Mouse (Mus musculus): ENCODE data around the gene Wee2. TPM values are rescaled to one million over a fixed set of nuclear protein-coding genes. Genes with fewer than 3 reads are reported as not detected.

Gene Wee2
- 0.13 and 0.19 TPM in 2 replicates for polyA plus RNA-seq (2014; fragmentation: Nextera tagmentation; extraction: Ambion mirVana)

DNA sequence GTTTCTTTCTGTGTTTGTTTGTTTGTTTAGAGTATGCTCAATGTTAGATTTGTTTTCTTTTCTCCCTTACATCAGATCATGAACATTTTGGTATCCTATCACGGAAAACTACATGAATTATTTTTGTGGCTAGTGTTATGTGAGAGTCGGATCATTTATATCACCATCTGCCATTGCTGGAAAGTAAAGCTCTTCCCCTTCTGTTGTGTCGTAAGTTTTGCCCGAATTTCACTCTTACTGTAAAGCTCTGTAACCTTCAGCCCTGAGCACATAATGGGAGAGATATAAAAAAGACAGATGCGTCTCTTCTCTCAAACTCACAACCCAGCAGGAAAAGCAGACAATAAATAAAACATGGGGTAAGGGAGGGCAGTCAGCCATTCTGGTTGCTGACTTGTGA is at the start of gene Wee2:
Gene Wee2 (plus strand): TSS at position 153 of the 400 bp plus-strand sequence.
- WGBS, result 82% methylated on average over 5 of the region's 5 CpGs
- H3K4me2 ChIP-seq (replicated peaks; ENCODE audit: low read depth, low read length), result no peak within 1 kb of the TSS

DNA sequence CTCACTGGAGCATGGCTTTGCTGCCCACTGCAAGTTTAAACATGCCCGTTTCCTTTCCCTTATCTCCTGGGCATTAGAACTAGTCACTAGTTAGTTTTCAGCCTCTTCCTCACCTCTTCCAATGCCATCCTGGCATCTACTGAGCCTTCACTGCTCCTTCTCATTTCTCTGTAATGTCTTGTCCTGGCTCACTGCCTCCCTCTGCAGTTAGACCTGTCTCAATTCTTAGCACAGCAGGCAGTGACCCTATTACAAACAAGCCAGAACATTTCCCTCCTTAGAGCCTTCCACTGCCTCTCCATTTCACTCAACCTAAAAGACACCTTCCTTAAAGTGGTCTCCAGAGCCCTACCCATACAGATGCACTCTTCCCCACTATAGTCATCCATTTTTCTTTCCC is 47.9 kb upstream of the Wee2 start:
- no peak for DNase-seq (ENCODE audit: low spot score)
- ATAC-seq (ENCODE audit: low FRiP score), result no peak
- no peak overlapping the region for H3K9ac ChIP-seq (ENCODE audit: low read depth, low read length)
- no peaks in the 10 kb centered on the region for H3K36me3 ChIP-seq (ENCODE audit: control insufficient read depth, insufficient read depth, low read length)
- H3K4me2 ChIP-seq (replicated peaks; ENCODE audit: low read depth, low read length), result no peak overlapping the region
- H3K4me3 ChIP-seq (ENCODE audit: low read depth, low read length), result no peak overlapping the region
- 83% methylated on average over 1 of the region's 1 CpGs for WGBS
- no peaks in the 10 kb centered on the region for H3K4me1 ChIP-seq (replicated peaks; ENCODE audit: control insufficient read depth, insufficient read depth, low read length)
- no peaks in the 10 kb centered on the region for H3K9me3 ChIP-seq (ENCODE audit: control insufficient read depth, low read length)
- no peak overlapping the region for H3K27ac ChIP-seq (ENCODE audit: low read depth, low read length)
- no peaks in the 10 kb centered on the region for H3K27me3 ChIP-seq (ENCODE audit: control insufficient read depth, insufficient read depth, low read length)

More for the DNA sequence above, at the start of gene Wee2:
- no peak within 1 kb of the TSS for H3K4me3 ChIP-seq (ENCODE audit: low read depth, low read length)
- H3K9ac ChIP-seq (ENCODE audit: low read depth, low read length), result no peak within 1 kb of the TSS
- DNase-seq (ENCODE audit: low spot score) (no peak), ATAC-seq (ENCODE audit: low FRiP score) (no peak)
- 0 out of 2 replicates have a peak, but pooled peaks cover 6% of the 10 kb centered on the region for H3K27me3 ChIP-seq (ENCODE audit: control insufficient read depth, insufficient read depth, low read length)
- no peaks in the 10 kb centered on the region for H3K36me3 ChIP-seq (ENCODE audit: control insufficient read depth, insufficient read depth, low read length)
- peaks cover 4% of the 10 kb centered on the region; the same call in 1 of the 2 replicates for H3K4me1 ChIP-seq (replicated peaks; ENCODE audit: control insufficient read depth, insufficient read depth, low read length)
- no peaks in the 10 kb centered on the region for H3K9me3 ChIP-seq (ENCODE audit: control insufficient read depth, low read length)
- H3K27ac ChIP-seq (ENCODE audit: low read depth, low read length), result no peak within 1 kb of the TSS

- Histone ChIP-seq H3K36me3 (ENCODE audit: control insufficient read depth, insufficient read depth, low read length) (no peaks in the 10 kb centered on the region), H3K9me3 (ENCODE audit: control insufficient read depth, low read length) (no peaks in the 10 kb centered on the region), H3K4me1 (replicated peaks; ENCODE audit: control insufficient read depth, insufficient read depth, low read length) (no peaks in the 10 kb centered on the region), H3K9ac (ENCODE audit: low read depth, low read length) (no peak overlapping the region), H3K4me2 (replicated peaks; ENCODE audit: low read depth, low read length) (no peak overlapping the region), H3K27me3 (ENCODE audit: control insufficient read depth, insufficient read depth, low read length) (no peaks in the 10 kb centered on the region), H3K27ac (ENCODE audit: low read depth, low read length) (no peak overlapping the region), H3K4me3 (ENCODE audit: low read depth, low read length) (no peak overlapping the region)
- peak; percentile 91 for ATAC-seq (ENCODE audit: low FRiP score)
- DNase-seq (ENCODE audit: low spot score), result peak; percentile 83
- 25% methylated on average over 3 of the region's 3 CpGs for WGBS
These were observed 45.7 kb upstream of the Wee2 start for GRCm38 (mm10) chr6:40393213-40393612.

GRCm38 (mm10) chr6:40402031-40402430 is 36.9 kb upstream of the Wee2 start:
- Histone ChIP-seq H3K4me1 (replicated peaks; ENCODE audit: control insufficient read depth, insufficient read depth, low read length) (no peaks in the 10 kb centered on the region), H3K9ac (ENCODE audit: low read depth, low read length) (no peak overlapping the region), H3K27ac (ENCODE audit: low read depth, low read length) (no peak overlapping the region), H3K9me3 (ENCODE audit: control insufficient read depth, low read length) (no peaks in the 10 kb centered on the region), H3K27me3 (ENCODE audit: control insufficient read depth, insufficient read depth, low read length) (no peaks in the 10 kb centered on the region), H3K36me3 (ENCODE audit: control insufficient read depth, insufficient read depth, low read length) (no peaks in the 10 kb centered on the region; the same call in 1 of the 2 replicates), H3K4me2 (replicated peaks; ENCODE audit: low read depth, low read length) (no peak overlapping the region), H3K4me3 (ENCODE audit: low read depth, low read length) (no peak overlapping the region)
- 95% methylated on average over 2 of the region's 2 CpGs for WGBS
- no peak for DNase-seq (ENCODE audit: low spot score)
- ATAC-seq (ENCODE audit: low FRiP score), result no peak

GRCm38 (mm10) chr6:40403640-40404285 is 35.1 kb upstream of the Wee2 start:
- Histone ChIP-seq H3K4me2 (replicated peaks; ENCODE audit: low read depth, low read length) (no peak overlapping the region), H3K27me3 (ENCODE audit: control insufficient read depth, insufficient read depth, low read length) (no peaks in the 10 kb centered on the region), H3K4me1 (replicated peaks; ENCODE audit: control insufficient read depth, insufficient read depth, low read length) (no peaks in the 10 kb centered on the region), H3K36me3 (ENCODE audit: control insufficient read depth, insufficient read depth, low read length) (no peaks in the 10 kb centered on the region; the same call in 1 of the 2 replicates), H3K9ac (ENCODE audit: low read depth, low read length) (no peak overlapping the region), H3K9me3 (ENCODE audit: control insufficient read depth, low read length) (no peaks in the 10 kb centered on the region), H3K27ac (ENCODE audit: low read depth, low read length) (no peak overlapping the region), H3K4me3 (ENCODE audit: low read depth, low read length) (no peak overlapping the region)
- WGBS, result 93% methylated on average over 4 of the region's 4 CpGs
- DNase-seq (ENCODE audit: low spot score) (no peak), ATAC-seq (ENCODE audit: low FRiP score) (no peak)

DNA sequence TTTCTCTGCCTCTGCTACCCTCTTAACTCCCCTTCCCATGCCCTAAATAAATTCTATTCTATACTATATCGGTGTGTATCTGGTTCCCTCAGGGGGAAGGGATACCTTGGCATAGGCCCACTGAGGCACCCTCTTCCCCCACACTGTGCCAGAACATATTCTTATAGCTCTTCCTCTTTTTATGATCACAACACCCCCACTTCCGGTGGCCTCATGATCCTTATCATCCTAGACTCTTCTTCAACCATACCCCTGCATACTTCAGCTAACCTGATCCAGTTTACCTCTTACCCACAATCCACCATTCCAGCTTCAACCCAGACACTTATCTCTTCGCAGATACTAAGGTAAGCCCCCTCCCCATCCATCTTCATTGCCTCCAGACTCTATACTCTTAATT is 27.8 kb upstream of the Wee2 start:
- no peak for ATAC-seq (ENCODE audit: low FRiP score)
- Histone ChIP-seq H3K4me1 (replicated peaks; ENCODE audit: control insufficient read depth, insufficient read depth, low read length) (no peaks in the 10 kb centered on the region), H3K27ac (ENCODE audit: low read depth, low read length) (no peak overlapping the region), H3K4me2 (replicated peaks; ENCODE audit: low read depth, low read length) (no peak overlapping the region), H3K4me3 (ENCODE audit: low read depth, low read length) (no peak overlapping the region), H3K9me3 (ENCODE audit: control insufficient read depth, low read length) (no peaks in the 10 kb centered on the region), H3K36me3 (ENCODE audit: control insufficient read depth, insufficient read depth, low read length) (no peaks in the 10 kb centered on the region), H3K9ac (ENCODE audit: low read depth, low read length) (no peak overlapping the region), H3K27me3 (ENCODE audit: control insufficient read depth, insufficient read depth, low read length) (no peaks in the 10 kb centered on the region)
- 97% methylated on average over 3 of the region's 3 CpGs for WGBS
- DNase-seq (ENCODE audit: low spot score), result no peak

- Histone ChIP-seq H3K36me3 (ENCODE audit: control insufficient read depth, insufficient read depth, low read length) (no peaks in the 10 kb centered on the region), H3K27me3 (ENCODE audit: control insufficient read depth, insufficient read depth, low read length) (no peaks in the 10 kb centered on the region), H3K9me3 (ENCODE audit: control insufficient read depth, low read length) (no peaks in the 10 kb centered on the region), H3K4me3 (ENCODE audit: low read depth, low read length) (no peak overlapping the region), H3K4me1 (replicated peaks; ENCODE audit: control insufficient read depth, insufficient read depth, low read length) (no peaks in the 10 kb centered on the region), H3K27ac (ENCODE audit: low read depth, low read length) (no peak overlapping the region), H3K9ac (ENCODE audit: low read depth, low read length) (no peak overlapping the region), H3K4me2 (replicated peaks; ENCODE audit: low read depth, low read length) (no peak overlapping the region)
- ATAC-seq (ENCODE audit: low FRiP score) (no peak), DNase-seq (ENCODE audit: low spot score) (no peak)
- WGBS, result 93% methylated on average over 5 of the region's 5 CpGs
These were observed 25.8 kb upstream of the Wee2 start for GRCm38 (mm10) chr6:40413046-40413445.

DNA sequence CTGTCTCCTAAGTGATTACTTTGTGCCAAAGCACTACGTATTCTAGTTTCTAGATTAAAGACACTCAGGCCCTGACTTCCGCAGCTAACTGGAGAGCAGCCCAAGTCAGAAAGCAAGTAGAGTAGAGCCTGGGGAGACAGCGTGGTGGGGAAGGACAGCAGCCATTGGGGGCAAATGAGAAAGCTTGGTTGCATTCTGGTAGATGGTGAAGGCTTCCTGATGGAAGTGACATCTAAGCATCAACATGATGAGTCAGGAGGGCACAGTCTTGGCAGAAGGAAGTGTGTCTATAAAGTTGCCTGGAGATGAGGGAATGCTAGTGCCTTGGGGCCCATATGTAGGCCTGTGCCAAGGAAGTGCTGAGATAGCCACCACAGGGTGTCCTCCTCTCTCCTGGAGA is 25.3 kb upstream of the Wee2 start:
- Histone ChIP-seq H3K9ac (ENCODE audit: low read depth, low read length) (no peak overlapping the region), H3K36me3 (ENCODE audit: control insufficient read depth, insufficient read depth, low read length) (no peaks in the 10 kb centered on the region), H3K4me3 (ENCODE audit: low read depth, low read length) (no peak overlapping the region), H3K27me3 (ENCODE audit: control insufficient read depth, insufficient read depth, low read length) (no peaks in the 10 kb centered on the region), H3K27ac (ENCODE audit: low read depth, low read length) (no peak overlapping the region), H3K4me2 (replicated peaks; ENCODE audit: low read depth, low read length) (no peak overlapping the region), H3K4me1 (replicated peaks; ENCODE audit: control insufficient read depth, insufficient read depth, low read length) (no peaks in the 10 kb centered on the region), H3K9me3 (ENCODE audit: control insufficient read depth, low read length) (no peaks in the 10 kb centered on the region)
- no peak for DNase-seq (ENCODE audit: low spot score)
- no peak for ATAC-seq (ENCODE audit: low FRiP score)
- WGBS, result 88% methylated on average over 3 of the region's 3 CpGs

GRCm38 (mm10) chr6:40415799-40416198 is 23.1 kb upstream of the Wee2 start:
- no peaks in the 10 kb centered on the region for H3K4me1 ChIP-seq (replicated peaks; ENCODE audit: control insufficient read depth, insufficient read depth, low read length)
- no peak overlapping the region for H3K9ac ChIP-seq (ENCODE audit: low read depth, low read length)
- H3K9me3 ChIP-seq (ENCODE audit: control insufficient read depth, low read length), result no peaks in the 10 kb centered on the region
- H3K27ac ChIP-seq (ENCODE audit: low read depth, low read length), result no peak overlapping the region
- ATAC-seq (ENCODE audit: low FRiP score) (no peak), DNase-seq (ENCODE audit: low spot score) (no peak)
- no peaks in the 10 kb centered on the region for H3K36me3 ChIP-seq (ENCODE audit: control insufficient read depth, insufficient read depth, low read length)
- H3K4me2 ChIP-seq (replicated peaks; ENCODE audit: low read depth, low read length), result no peak overlapping the region
- WGBS, result 86% methylated on average over 5 of the region's 5 CpGs
- H3K27me3 ChIP-seq (ENCODE audit: control insufficient read depth, insufficient read depth, low read length), result no peaks in the 10 kb centered on the region
- no peak overlapping the region for H3K4me3 ChIP-seq (ENCODE audit: low read depth, low read length)
